Mouse (Mus musculus) cerebellum, postnatal 25 days (tissue): ENCODE measurements around the gene Eef1a2.

Experiments used
- DNase-seq, 2 experiments: peaks; one replicate each; pipeline ENCODE4 v3.0.0; 2021; ENCODE audit warnings: mixed read lengths in 2 of 2

The Eef1a2 gene

GRCm38 (mm10) chr2:181157716-181158302, 995 bp upstream of the Eef1a2 start:
- peak; percentile 35 to 44 for DNase-seq

- no peak for DNase-seq
These were observed 366 bp upstream of the Eef1a2 start for GRCm38 (mm10) chr2:181157180-181157579.

GRCm38 (mm10) chr2:181155801-181156200, 1.0 kb downstream of the Eef1a2 start:
- DNase-seq, result peak; percentile 84 to 85

- peak; percentile 37 to 51 for DNase-seq
These were observed 1.9 kb downstream of the Eef1a2 start for GRCm38 (mm10) chr2:181154831-181155415.

GRCm38 (mm10) chr2:181154361-181154760, 2.5 kb downstream of the Eef1a2 start:
- peak; percentile 27 to 51 for DNase-seq

- DNase-seq, result peak; percentile 65 to 80
These were observed 3.0 kb downstream of the Eef1a2 start for GRCm38 (mm10) chr2:181153837-181154236.

- peak in 1 of 2 experiments; percentile 15 for DNase-seq
These were observed 3.7 kb downstream of the Eef1a2 start for GRCm38 (mm10) chr2:181153131-181153530.

- DNase-seq, result peak; percentile 42 to 61
These were observed 4.1 kb downstream of the Eef1a2 start for GRCm38 (mm10) chr2:181152701-181153100.

- peak in 1 of 2 experiments; percentile 33 for DNase-seq
These were observed 6.5 kb downstream of the Eef1a2 start for GRCm38 (mm10) chr2:181150281-181150680.

GRCm38 (mm10) chr2:181148318-181148955, 8.4 kb downstream of the Eef1a2 start:
- DNase-seq, result peak; percentile 64 to 75

GRCm38 (mm10) chr2:181147546-181148317, 9.1 kb downstream of the Eef1a2 start:
- peak; percentile 65 to 76 for DNase-seq

GRCm38 (mm10) chr2:181146976-181147545, 9.8 kb downstream of the Eef1a2 start:
- DNase-seq, result peak in 1 of 2 experiments; percentile 47

- DNase-seq, result no peak
These were observed 12.1 kb downstream of the Eef1a2 start for GRCm38 (mm10) chr2:181144675-181145074.

- peak in 1 of 2 experiments; percentile 37 for DNase-seq
These were observed 13.1 kb downstream of the Eef1a2 start for GRCm38 (mm10) chr2:181143509-181144276.

GRCm38 (mm10) chr2:181142703-181143135, 14.1 kb downstream of the Eef1a2 start:
- peak; percentile 55 to 66 for DNase-seq

- DNase-seq, result peak; percentile 86 to 89
These were observed 17.1 kb downstream of the Eef1a2 start for GRCm38 (mm10) chr2:181139641-181140193.

GRCm38 (mm10) chr2:181136934-181137333, 19.9 kb downstream of the Eef1a2 start:
- DNase-seq, result no peak

GRCm38 (mm10) chr2:181135446-181135818, 21.4 kb downstream of the Eef1a2 start:
- DNase-seq, result no peak

- peak; percentile 76 to 86 for DNase-seq
These were observed 22.0 kb downstream of the Eef1a2 start, which contains the start of gene Kcnq2 for GRCm38 (mm10) chr2:181134591-181135445. TSS of gene Kcnq2 (minus strand) at chr2:181135300.

- peak in 1 of 2 experiments; percentile 64 for DNase-seq
These were observed 22.8 kb downstream of the Eef1a2 start for GRCm38 (mm10) chr2:181133837-181134590.
